Mouse (Mus musculus) embryo, embryonic 11 days (tissue): ENCODE measurements at regions not wholly inside any gene's neighbourhood (a gene's known extent, or its start where the extent isn't known, plus 50 kb on each side); places are given as distances from the start of the nearest gene placed in this dataset.

ENCODE experiments used
- DNase-seq: peaks from one replicate; pipeline ENCODE4 v3.0.0-alpha.2; 2015

DNA sequence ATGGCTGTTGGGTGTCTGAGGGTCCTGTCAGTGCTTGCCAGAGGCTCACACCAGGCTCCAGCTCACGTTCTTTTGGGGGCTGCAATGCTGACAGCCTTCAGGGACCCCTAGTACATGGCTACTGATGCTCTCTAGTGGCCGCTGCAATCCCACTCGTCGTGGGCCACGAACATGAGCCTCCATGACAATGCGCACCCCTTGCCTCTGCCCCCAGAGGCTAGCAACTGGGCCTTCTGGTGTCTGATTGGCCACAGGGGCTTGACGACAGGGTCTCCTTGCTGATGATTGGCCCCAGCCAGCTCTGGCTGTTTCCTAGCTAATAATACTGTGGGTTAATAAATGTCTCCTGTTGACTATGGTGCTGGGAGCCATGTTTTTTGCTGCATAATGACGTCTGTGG lies 61.1 kb downstream of the Rtl1 start:
- DNase-seq, result no peak

DNA sequence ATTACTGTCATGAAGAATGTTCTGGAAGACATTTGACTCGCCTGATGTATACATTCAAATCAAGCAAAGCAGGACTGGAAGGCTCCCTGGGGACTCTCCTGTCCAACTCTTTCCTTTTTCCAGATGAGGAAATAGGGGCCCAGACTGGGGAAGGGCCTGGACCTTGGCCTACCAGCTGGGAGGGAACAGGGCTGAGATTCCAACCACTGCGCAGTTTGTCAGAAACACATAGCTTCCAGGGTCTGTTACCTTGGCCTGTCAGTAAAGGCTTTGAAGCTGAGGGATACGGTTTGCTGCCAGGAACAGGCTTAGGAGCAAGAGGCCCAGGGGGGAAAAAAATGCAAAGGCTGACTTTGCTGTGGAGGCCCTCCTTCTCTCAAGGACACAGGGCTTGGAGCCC lies 61.5 kb downstream of the Rtl1 start:
- DNase-seq, result no peak

DNA sequence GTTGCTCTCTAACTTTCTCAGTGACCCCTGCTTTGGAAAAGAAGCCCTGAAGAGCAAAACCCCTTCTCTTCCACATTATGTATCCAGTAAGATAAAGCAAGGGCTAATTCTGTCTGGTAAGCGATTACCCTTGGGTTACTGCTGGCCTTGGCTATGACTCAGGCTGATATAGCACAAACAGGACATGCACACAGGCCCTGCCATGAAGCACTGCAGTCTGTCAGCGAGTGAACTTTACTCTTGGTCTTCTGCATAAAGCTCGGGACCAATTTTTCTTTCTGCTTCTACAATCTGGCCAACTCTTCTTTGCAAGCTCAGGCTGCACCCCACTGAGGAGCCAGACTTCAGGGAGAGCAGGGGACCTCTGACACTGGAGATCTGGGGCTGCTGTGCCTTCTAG lies 63.6 kb downstream of the Rtl1 start:
- no peak for DNase-seq

- DNase-seq, result no peak
These were observed 67.7 kb downstream of the Rtl1 start for GRCm38 (mm10) chr12:109532392-109532791.

DNA sequence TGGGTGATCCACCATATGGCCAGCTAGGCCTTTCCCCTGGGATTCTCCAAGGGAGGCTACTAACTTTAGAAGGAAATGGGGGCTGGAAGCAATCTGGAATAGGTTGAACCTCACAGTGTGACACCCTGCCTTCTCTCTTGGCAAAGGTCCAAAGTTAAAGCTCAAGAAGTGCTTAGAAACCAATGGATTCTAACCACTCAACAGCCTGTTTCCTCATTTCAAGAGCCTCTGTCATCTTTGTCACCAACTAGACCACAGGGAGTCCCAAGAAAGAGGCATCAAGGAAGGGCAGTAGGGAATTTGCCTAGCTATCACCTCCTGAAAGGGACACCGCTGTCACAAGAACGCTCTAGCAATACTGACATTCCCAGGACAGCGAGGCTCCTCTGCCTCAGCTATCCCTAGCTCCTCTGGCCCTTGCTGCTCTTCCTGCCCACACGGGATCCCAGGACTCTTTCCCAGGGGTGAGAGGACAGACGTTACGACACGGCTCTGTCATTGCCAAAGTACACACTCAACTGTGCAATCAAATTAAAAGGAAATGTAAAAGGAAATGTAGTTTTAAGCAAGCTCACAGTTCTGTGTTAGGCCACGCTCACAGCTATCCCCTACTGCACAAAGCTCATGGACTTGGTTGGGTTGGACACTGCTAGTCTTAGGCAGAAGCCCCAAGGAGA lies 68.6 kb downstream of the Rtl1 start:
- DNase-seq, result no peak

DNA sequence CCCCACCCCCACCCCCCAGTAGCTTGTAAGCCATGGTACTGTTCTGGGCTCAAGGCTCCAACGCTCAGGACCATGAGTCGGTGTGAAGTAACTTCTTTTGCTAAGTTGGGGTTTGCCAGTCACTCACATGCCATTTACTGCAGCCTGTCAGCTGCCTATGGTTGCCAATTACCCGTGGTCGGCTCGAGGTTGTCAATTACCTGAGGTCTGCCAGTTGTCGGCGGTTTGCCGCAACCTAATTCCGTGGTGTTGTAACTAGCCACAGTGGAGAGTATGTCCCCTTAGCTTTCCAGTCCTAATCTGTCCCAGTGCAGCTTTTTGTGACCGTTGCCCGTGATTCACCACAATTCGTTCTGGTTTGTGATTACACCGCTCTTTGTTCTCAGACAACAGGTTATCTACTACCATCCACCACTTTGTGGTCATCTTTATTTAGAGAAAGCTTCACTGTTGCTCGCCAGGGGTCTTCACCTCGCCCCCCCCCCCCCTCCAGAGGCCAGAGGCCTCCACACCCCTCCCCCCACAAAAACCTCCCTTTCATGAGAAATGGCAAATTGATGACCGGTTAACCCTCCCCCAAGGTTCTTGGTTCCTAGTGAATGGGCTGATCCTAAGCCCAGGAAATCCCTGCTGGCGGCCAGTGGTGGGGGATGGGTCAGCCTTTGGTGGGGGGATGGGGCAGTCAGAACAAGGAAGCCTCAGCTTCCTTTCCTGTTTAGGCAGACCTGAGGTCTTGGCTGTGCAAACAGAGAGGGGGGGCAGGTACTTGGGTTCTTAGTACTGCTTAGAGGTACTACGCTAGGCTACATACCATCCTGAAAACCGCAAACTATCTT lies 69.7 kb downstream of the Rtl1 start:
- DNase-seq, result peak; percentile 58

DNA sequence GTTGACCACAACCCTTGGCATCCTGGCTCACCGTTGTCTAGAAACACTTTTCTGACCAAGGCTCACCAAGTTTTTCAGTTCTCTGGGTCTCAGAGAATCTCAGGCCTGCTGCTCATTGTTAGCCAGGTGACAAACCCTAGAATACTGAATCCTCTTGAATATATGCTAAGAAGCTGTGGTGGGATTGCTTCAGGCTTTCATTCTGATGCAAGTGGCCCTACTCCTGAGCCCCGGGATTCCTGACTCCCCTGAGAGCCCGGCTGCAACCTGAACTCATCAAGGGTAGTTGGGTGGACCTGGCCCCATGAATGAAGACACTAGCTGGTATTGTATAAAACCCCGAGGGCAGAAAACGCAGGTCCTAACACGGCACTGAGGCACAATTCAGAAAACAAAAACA lies 70.6 kb downstream of the Rtl1 start:
- DNase-seq, result no peak

DNA sequence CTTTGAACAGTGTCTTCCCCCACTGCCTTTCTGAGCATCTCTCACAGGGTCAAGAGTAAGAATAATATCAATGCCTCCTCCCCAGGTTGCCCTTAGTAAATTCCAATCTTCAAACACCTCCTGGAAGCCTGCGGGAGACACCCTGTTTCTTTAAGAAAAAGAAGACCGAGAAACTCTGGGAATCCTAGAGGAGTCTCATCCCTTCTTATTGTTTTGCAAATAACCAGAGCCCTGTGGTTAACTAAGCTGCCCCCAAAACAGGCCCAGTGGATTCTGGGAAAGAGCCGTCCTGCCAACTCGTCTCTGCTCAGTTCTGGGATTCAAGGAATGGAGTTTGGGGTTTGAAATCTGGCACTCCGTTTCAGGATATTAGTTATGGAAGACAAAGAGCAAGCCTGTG lies 71.2 kb downstream of the Rtl1 start:
- no peak for DNase-seq

DNA sequence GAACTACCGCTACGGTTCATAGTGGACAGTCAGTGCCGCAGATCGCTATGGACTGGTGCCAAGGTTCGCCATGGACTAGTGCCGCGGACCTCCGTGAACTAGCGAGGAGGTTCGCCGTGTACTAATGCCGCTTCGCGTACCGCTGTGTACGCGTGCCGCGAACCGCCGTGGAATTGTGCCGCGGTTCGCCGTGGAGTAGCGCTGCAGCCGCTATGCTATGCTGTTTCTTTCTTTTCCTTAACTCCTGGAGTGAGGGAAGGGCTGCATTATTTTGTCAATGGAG lies 71.9 kb downstream of the Rtl1 start:
- DNase-seq, result no peak

DNA sequence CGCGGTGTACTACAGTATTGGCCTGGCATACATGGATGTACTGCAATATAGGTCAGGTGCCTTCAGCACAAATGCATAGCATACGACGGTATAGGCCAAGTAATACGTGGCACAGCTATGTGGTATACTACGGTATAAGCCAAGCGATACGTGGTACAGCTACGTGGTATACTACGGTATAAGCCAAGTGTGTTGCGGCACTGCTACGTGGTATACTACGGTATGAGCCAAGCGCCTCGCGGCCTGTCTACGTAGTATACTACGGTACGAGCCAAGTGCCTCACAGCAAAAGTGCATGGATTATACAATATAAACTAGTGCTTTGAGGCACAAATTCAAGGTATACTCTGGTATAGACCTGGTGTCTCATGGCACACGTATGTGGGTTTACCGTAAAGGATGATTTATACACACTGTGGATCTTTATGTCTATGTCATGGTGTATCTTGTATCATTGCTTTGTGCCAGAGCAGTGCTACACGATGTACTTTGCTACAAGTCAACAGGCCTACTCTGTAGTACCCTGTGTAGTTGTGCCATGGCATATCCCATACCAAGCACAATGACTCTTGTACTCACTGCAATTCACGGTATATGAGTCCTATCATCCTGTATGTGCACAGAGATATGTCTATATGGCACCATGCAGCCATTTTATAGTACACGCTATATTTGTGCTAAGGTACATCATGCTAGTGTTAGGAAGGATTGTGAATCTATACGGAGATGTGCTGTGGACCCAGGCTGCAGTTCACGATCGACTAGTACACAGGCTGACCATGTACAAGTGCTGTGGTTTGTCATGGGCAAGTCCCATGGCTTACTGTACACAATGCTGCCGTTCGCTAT lies 72.5 kb downstream of the Rtl1 start:
- peak; percentile 87 for DNase-seq

- no peak for DNase-seq
These were observed 73.0 kb downstream of the Dlk1 start for GRCm38 (mm10) chr12:109525613-109526012.

GRCm38 (mm10) chr12:109521199-109521780 lies 68.7 kb downstream of the Dlk1 start:
- DNase-seq, result no peak

- no peak for DNase-seq
These were observed 67.8 kb downstream of the Dlk1 start for GRCm38 (mm10) chr12:109520414-109520813.

DNA sequence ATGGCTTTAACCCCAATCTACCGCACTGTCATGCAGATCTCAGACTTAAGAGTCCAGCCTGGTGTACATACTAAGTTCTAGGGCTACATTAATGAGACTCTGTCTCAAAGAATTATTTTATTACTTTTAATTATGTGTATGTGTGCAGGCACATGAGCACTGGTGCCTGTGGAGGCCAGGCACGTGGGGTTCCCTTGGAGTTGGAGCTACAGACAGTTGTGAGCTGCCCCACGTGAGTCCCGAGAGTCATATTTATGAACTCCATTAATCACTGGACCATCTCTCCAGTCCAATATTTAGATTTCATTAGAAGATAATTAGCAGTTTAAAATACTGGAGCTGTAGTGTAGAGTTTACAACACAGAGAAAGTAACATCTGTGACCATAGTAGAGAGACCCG lies 67.2 kb downstream of the Dlk1 start:
- no peak for DNase-seq

DNA sequence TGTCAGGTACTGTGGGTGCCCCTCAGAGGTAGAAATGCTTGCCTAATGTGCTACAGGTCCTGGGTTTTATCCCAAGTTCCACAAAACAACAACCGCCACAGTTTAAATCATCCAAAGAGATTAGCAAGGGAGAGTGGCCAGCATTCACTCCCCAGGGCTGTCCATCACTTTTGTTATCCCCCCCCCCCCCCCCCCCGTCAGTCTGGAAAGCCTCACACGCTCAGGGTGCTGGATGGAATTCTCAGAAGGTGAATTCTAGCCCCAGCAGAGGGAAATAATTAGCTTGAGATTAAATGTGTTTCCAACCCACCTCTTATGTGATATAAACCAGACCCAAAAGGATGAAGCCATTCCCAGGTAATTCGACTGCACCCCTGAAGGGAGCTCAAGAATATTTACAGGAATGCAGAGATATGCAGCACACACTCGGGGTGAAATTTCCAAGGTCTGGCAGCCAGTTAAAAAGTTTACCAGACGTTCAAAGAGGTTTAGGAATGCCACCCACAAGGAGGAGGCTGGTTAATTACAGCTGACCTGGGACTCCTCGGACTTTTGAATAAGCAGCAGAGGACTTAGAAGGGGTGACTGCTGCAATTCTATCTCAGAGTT lies 65.9 kb downstream of the Dlk1 start:
- DNase-seq, result peak; percentile 49

DNA sequence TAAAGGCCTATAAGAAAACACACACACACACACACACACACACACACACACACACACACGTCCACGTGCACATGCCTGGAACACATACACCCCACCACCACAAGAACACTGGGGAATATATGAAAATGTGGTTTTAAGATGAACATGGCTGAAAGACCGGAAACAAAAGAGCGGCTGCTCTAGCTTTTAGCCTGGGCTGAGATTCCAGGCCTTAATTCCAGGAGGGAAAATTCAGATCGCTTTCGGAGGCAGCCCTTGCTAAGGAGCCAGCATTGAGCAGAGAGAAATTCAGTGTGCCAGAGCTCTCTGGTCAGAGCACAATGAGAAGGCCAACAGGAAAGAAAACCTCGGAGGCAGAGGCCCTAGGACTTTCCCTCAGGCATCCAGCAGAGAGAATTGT lies 65.1 kb downstream of the Dlk1 start:
- DNase-seq, result no peak

DNA sequence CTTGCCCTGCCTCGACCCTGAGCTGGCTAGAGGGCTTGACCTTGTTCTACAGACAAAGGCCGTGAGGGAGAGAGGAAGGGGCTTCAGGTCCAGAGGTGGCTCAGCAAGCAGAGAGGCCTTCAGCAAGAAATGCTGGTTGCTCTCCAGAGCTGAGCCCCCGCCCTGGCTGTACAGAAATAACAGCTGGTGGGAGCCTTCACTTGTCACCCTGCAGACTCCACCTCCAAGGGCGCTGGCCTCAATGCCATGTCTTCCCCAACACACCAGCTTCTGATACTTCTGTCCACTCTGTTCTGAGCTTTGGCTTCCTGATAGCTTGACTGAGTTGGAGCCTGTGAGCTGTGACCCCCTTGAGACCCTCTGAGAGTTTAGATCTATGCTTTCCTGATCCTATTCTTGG lies 64.3 kb downstream of the Dlk1 start:
- DNase-seq, result no peak

DNA sequence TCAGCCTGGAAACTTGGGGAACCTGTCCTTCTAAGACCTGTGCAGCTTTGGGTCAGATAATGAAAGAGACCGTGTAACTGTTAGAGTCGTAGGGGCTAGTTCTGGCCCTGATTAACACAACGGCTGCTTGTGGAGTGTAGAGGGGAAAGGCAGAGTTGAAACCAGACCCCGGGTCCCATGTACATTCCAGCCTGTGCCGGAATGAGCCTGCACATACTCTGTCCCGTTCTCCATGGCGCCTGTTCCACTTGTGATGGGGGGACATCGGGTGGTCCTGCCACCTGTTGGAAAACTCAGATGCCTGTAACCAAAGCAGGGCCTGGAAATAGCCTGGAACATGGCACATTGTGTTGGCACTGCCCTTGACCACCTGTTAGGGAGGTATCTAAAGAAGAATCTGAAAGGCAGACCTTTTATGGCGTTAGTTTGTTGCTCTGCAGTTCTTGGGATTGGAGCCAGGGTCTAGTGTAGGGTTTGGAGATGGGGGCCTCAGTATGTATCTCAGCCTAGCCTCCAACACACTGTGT lies 61.7 kb downstream of the Dlk1 start:
- DNase-seq, result no peak
